Mouse (Mus musculus) limb, embryonic 14.5 days (tissue): Measurements from ENCODE around the gene Fbxl17. TPM values are rescaled to one million over a fixed set of nuclear protein-coding genes. Genes with fewer than 3 reads are reported as not detected.

ENCODE experiments used
- ATAC-seq: fragments of 200-750 bp; cut with Nextera tagmentation; 2 replicates; pipeline ENCODE4 v1.8.0; 2017; ENCODE audit warnings: low read depth, moderate number of reproducible peaks, moderate TSS enrichment; ENCODE audit not compliant: low FRiP score
- DNase-seq: peaks from one replicate; pipeline ENCODE4 v3.0.0-alpha.2; 2015; ENCODE audit warnings: low spot score
- H3K27ac ChIP-seq: fragments of 300-500 bp; sonication (generic); replicated peaks from 2 replicates; pipeline ENCODE4 v1.5.1; 2014; ENCODE audit warnings: low read depth, mild to moderate bottlenecking, low read length, moderate library complexity, mixed read lengths
- H3K27me3 ChIP-seq: fragments of 300-500 bp; sonication (generic); 2 replicates; pipeline ENCODE4 v1.6.1; 2014; ENCODE audit warnings: low read length, mixed read lengths; ENCODE audit not compliant: control insufficient read depth, insufficient read depth
- H3K36me3 ChIP-seq: fragments of 300-500 bp; sonication (generic); 2 replicates; pipeline ENCODE4 v1.6.1; 2014; ENCODE audit warnings: mild to moderate bottlenecking, low read length, moderate library complexity, mixed read lengths; ENCODE audit not compliant: control insufficient read depth, insufficient read depth
- H3K4me1 ChIP-seq: fragments of 300-500 bp; sonication (generic); 2 replicates; pipeline ENCODE4 v1.6.1; 2014; ENCODE audit warnings: antibody characterized with exemption, low read length, mixed read lengths; ENCODE audit not compliant: control insufficient read depth, insufficient read depth
- H3K4me2 ChIP-seq: fragments of 300-500 bp; sonication (generic); replicated peaks from 2 replicates; pipeline ENCODE4 v1.6.1; 2014; ENCODE audit warnings: low read depth, mild to moderate bottlenecking, low read length, moderate library complexity; ENCODE audit not compliant: severe bottlenecking
- H3K4me3 ChIP-seq: fragments of 300-500 bp; sonication (generic); replicated peaks from 2 replicates; pipeline ENCODE4 v1.5.1; 2014; ENCODE audit warnings: low read length
- H3K9ac ChIP-seq: fragments of 300-500 bp; sonication (generic); 2 replicates; pipeline ENCODE4 v1.6.1; 2014; ENCODE audit warnings: mild to moderate bottlenecking, low read depth, low read length, moderate library complexity; ENCODE audit not compliant: severe bottlenecking
- H3K9me3 ChIP-seq: fragments of 300-500 bp; sonication (generic); 2 replicates; pipeline ENCODE4 v1.6.1; 2016; ENCODE audit warnings: low read length; ENCODE audit not compliant: control insufficient read depth
- POLR2A ChIP-seq: fragments of 200-500 bp; IDR thresholded peaks from 2 replicates; pipeline ENCODE4 v1.8.0; 2012; ENCODE audit warnings: inconsistent platforms, mild to moderate bottlenecking, moderate library complexity, borderline replicate concordance; ENCODE audit not compliant: insufficient read depth, insufficient read length; ENCODE audit errors: extremely low read depth
- WGBS: fragments of 180-500 bp; shearing (Covaris S2); extraction: QIAGEN DNeasy Blood & Tissue Kit; methylation state at CpG from one replicate; pipeline ENCODE4 v1.1.7; 2014; 5-methylcytosine and 5-hydroxymethylcytosine counted together
- polyA plus RNA-seq, 2 experiments: library from polyadenylated mRNA; depleted of rRNA in 1 of 2; stranded (reverse) in 1 of 2; unstranded in 1 of 2; fragments of >200 nt; fragmentation: Nextera tagmentation in 1 of 2; extraction: Ambion mirVana in 1 of 2; gene quantifications; 2 replicates each; pipeline versions ENCODE4 v1.2.1 to v1.2.3; 2012 to 2014

The Fbxl17 gene
- polyA plus RNA-seq, 2 experiments, result 12.6 to 12.9 TPM

- Histone ChIP-seq H3K9me3 (no peaks in the 10 kb centered on the region), H3K4me1 (no peaks in the 10 kb centered on the region), H3K27ac (no peak overlapping the region), H3K36me3 (no peaks in the 10 kb centered on the region), H3K9ac (no peak overlapping the region), H3K4me2 (no peak overlapping the region), H3K4me3 (no peak overlapping the region), H3K27me3 (no peaks in the 10 kb centered on the region)
- TF ChIP-seq POLR2A, result no peak
- 91% methylated on average over 4 of the region's 4 CpGs for WGBS
- ATAC-seq (no peak), DNase-seq (no peak)
These were observed 54.6 kb downstream of the Fbxl17 start for GRCm38 (mm10) chr17:63445212-63445611.

- no peak overlapping the region for H3K4me2 ChIP-seq
- DNase-seq (no peak), ATAC-seq (no peak)
- H3K4me1 ChIP-seq, result no peaks in the 10 kb centered on the region
- no peaks in the 10 kb centered on the region for H3K9me3 ChIP-seq
- H3K27ac ChIP-seq, result no peak overlapping the region
- no peaks in the 10 kb centered on the region for H3K36me3 ChIP-seq
- no peak overlapping the region for H3K4me3 ChIP-seq
- H3K27me3 ChIP-seq, result no peaks in the 10 kb centered on the region
- no peak for TF ChIP-seq POLR2A
- no peak overlapping the region for H3K9ac ChIP-seq
- WGBS, result 94% methylated on average over 6 of the region's 6 CpGs
These were observed 62.4 kb downstream of the Fbxl17 start for GRCm38 (mm10) chr17:63437424-63437823.

GRCm38 (mm10) chr17:63434081-63434480 is 65.7 kb downstream of the Fbxl17 start:
- DNase-seq, result peak; percentile 55
- Histone ChIP-seq H3K36me3 (no peaks in the 10 kb centered on the region), H3K4me1 (no peaks in the 10 kb centered on the region), H3K27me3 (no peaks in the 10 kb centered on the region), H3K9me3 (no peaks in the 10 kb centered on the region), H3K4me2 (no peak overlapping the region), H3K27ac (no peak overlapping the region), H3K4me3 (no peak overlapping the region), H3K9ac (no peak overlapping the region)
- TF ChIP-seq POLR2A, result no peak
- 56% methylated on average over 6 of the region's 6 CpGs for WGBS
- no peak for ATAC-seq

- Histone ChIP-seq H3K9me3 (no peaks in the 10 kb centered on the region), H3K27ac (no peak overlapping the region), H3K4me3 (no peak overlapping the region), H3K9ac (no peak overlapping the region), H3K27me3 (no peaks in the 10 kb centered on the region), H3K4me2 (no peak overlapping the region), H3K4me1 (no peaks in the 10 kb centered on the region), H3K36me3 (no peaks in the 10 kb centered on the region)
- DNase-seq (no peak), ATAC-seq (no peak)
- WGBS, result 80% methylated on average over 7 of the region's 7 CpGs
- no peak for TF ChIP-seq POLR2A
These were observed 68.2 kb downstream of the Fbxl17 start for GRCm38 (mm10) chr17:63431650-63432049.

- Histone ChIP-seq H3K9me3 (no peaks in the 10 kb centered on the region), H3K4me1 (no peaks in the 10 kb centered on the region), H3K4me2 (peak overlapping the region; percentile 2), H3K36me3 (no peaks in the 10 kb centered on the region), H3K9ac (no peak overlapping the region), H3K27me3 (no peaks in the 10 kb centered on the region), H3K4me3 (no peak overlapping the region), H3K27ac (no peak overlapping the region)
- WGBS, result 63% methylated on average over 17 of the region's 17 CpGs
- no peak for ATAC-seq
- no peak for TF ChIP-seq POLR2A
- peak; percentile 12 for DNase-seq
These were observed 69.3 kb downstream of the Fbxl17 start for GRCm38 (mm10) chr17:63430395-63431075.
